Mouse (Mus musculus) hindbrain, embryonic 14.5 days (tissue): ENCODE measurements around the gene BC024978. TPM values are rescaled to one million over a fixed set of nuclear protein-coding genes. Genes with fewer than 3 reads are reported as not detected.

Source experiments
- ATAC-seq: fragments of 200-750 bp; cut with Nextera tagmentation; 2 replicates; pipeline ENCODE4 v1.8.0; 2017; ENCODE audit warnings: moderate number of reproducible peaks, mild to moderate bottlenecking, moderate TSS enrichment, moderate library complexity; ENCODE audit not compliant: low FRiP score
- DNase-seq: peaks from one replicate; pipeline ENCODE4 v3.0.0-alpha.2; 2015; ENCODE audit warnings: low spot score
- H3K27ac ChIP-seq: fragments of 300-500 bp; sonication (generic); 2 replicates; pipeline ENCODE4 v1.5.1; 2014; ENCODE audit warnings: mild to moderate bottlenecking, moderate library complexity
- H3K27me3 ChIP-seq: fragments of 300-500 bp; sonication (generic); 2 replicates; pipeline ENCODE4 v1.6.1; 2014; ENCODE audit warnings: mild to moderate bottlenecking, low read length, mixed read lengths; ENCODE audit not compliant: control insufficient read depth, insufficient read depth
- H3K36me3 ChIP-seq: fragments of 300-500 bp; sonication (generic); replicated peaks from 2 replicates; pipeline ENCODE4 v1.6.1; 2014; ENCODE audit not compliant: control insufficient read depth, insufficient read depth
- H3K4me1 ChIP-seq: fragments of 300-500 bp; sonication (generic); replicated peaks from 2 replicates; pipeline ENCODE4 v1.6.1; 2014; ENCODE audit warnings: antibody characterized with exemption, low read length, mixed read lengths; ENCODE audit not compliant: control insufficient read depth, insufficient read depth
- H3K4me2 ChIP-seq: fragments of 300-500 bp; sonication (generic); replicated peaks from 2 replicates; pipeline ENCODE4 v1.6.1; 2014; ENCODE audit warnings: mild to moderate bottlenecking, moderate library complexity
- H3K4me3 ChIP-seq: fragments of 300-500 bp; sonication (generic); replicated peaks from 2 replicates; pipeline ENCODE4 v1.5.1; 2014; ENCODE audit warnings: mild to moderate bottlenecking, low read length
- H3K9ac ChIP-seq: fragments of 300-500 bp; sonication (generic); 2 replicates; pipeline ENCODE4 v1.6.1; 2014
- H3K9me3 ChIP-seq: fragments of 300-500 bp; sonication (generic); 2 replicates; pipeline ENCODE4 v1.6.1; 2016; ENCODE audit warnings: low read length; ENCODE audit not compliant: control insufficient read depth
- WGBS: fragments of 180-500 bp; shearing (Covaris S2); extraction: QIAGEN DNeasy Blood & Tissue Kit; methylation state at CpG from one replicate; pipeline ENCODE4 v1.1.7; 2014; 5-methylcytosine and 5-hydroxymethylcytosine counted together
- polyA plus RNA-seq: library from polyadenylated mRNA; unstranded; fragments of >200 nt; fragmentation: Nextera tagmentation; extraction: Ambion mirVana; gene quantifications from 2 replicates; pipeline ENCODE4 v1.2.1, GENCODE M21; 2014

Gene BC024978
- polyA plus RNA-seq, 1 experiment from 2014 or later: 3.4 TPM

DNA sequence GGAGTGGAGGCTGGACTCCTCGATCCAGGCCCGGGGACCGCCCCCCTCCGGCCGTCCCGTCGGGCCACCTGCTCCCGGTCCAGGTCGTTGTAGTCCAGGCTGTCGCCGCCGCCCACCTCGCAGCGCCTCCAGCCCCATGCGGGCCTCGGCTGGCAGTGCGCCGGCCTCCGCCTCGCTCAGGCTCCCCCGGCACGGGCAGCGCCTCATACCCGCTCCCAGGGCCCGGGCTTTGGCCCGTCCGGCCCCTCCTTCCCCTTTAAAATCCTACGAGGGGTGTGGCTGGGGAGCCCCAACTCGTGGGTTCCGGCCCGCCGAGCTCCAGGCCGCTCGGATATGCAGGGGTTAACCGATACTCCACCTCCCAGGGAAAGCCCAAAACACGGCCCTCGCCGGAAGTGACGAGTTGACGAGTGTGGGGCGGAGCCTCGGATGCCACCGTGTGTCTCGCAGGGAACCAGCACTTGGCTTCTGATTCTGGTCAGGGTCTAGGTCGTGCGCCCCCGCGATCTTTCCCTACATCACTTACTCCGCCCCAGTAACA is 32.8 kb downstream of the BC024978 start, which contains the start of gene Itpkc:
TSS of gene Itpkc (minus strand) at position 381 of the 541 bp plus-strand sequence.
- Histone ChIP-seq H3K4me2 (peak within 1 kb of the TSS; percentile 92), H3K9me3 (no peaks in the 10 kb centered on the region), H3K27ac (peak within 1 kb of the TSS; percentile 81), H3K9ac (peak within 1 kb of the TSS; percentile 71), H3K4me3 (peak within 1 kb of the TSS; percentile 54), H3K4me1 (peaks cover 46% of the 10 kb centered on the region), H3K36me3 (0 out of 2 replicates have a peak, but pooled peaks cover 2% of the 10 kb centered on the region), H3K27me3 (no peaks in the 10 kb centered on the region)
- under 1% methylated on average over 49 of the region's 49 CpGs for WGBS
- peak; percentile 97 for DNase-seq
- peak; percentile 82 for ATAC-seq

DNA sequence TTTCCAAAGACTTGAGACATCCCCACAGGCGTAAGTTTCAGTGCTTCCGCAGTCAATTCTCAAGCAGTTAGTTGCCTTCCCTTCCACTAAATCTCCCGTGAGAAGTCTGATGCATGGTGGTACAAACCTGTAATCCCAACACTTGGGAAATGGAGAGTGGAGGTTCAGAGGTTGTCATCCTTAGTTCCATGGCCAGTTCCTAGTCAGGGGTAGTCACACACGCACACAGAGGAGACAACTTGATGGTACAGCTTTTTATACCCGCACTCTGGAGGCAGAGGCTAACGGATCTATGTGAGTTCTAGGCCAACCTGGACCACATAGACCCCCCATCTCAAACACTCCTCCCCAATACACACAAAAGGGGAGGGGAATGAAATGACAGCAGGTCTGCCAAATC is 33.3 kb downstream of the BC024978 start:
- Histone ChIP-seq H3K27ac (peak overlapping the region; percentile 81), H3K27me3 (no peaks in the 10 kb centered on the region), H3K4me2 (peak overlapping the region; percentile 92), H3K36me3 (0 out of 2 replicates have a peak, but pooled peaks cover 2% of the 10 kb centered on the region), H3K4me3 (peak overlapping the region; percentile 54), H3K9me3 (no peaks in the 10 kb centered on the region), H3K9ac (peak overlapping the region; percentile 71), H3K4me1 (peaks cover 48% of the 10 kb centered on the region)
- ATAC-seq (no peak), DNase-seq (no peak)
- 15% methylated on average over 6 of the region's 6 CpGs for WGBS

DNA sequence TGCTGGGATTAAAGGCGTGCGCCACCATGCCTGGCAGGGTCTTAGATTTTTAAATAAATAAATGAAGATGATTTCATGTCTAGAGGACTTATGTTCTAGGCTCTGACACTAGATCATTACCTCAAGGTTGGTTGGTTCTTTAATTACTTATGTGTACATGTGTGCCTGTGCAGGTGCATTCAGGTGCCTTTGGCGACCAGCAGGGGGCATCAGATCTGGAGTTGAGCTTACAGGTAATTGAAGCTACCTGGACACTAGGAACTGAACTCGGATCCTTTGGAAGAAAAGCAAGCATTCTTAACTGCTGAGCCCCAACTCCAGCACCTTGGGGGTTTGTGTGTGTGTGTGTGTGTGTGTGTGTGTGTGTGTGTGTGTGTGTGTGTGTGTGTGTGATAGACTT is 35.2 kb downstream of the BC024978 start:
- Histone ChIP-seq H3K4me2 (no peak overlapping the region), H3K4me1 (peaks cover 35% of the 10 kb centered on the region), H3K27me3 (no peaks in the 10 kb centered on the region), H3K9me3 (no peaks in the 10 kb centered on the region), H3K27ac (no peak overlapping the region), H3K36me3 (no peaks in the 10 kb centered on the region), H3K4me3 (no peak overlapping the region), H3K9ac (no peak overlapping the region)
- ATAC-seq (no peak), DNase-seq (no peak)
- WGBS: 82% methylated on average over 4 of the region's 4 CpGs

DNA sequence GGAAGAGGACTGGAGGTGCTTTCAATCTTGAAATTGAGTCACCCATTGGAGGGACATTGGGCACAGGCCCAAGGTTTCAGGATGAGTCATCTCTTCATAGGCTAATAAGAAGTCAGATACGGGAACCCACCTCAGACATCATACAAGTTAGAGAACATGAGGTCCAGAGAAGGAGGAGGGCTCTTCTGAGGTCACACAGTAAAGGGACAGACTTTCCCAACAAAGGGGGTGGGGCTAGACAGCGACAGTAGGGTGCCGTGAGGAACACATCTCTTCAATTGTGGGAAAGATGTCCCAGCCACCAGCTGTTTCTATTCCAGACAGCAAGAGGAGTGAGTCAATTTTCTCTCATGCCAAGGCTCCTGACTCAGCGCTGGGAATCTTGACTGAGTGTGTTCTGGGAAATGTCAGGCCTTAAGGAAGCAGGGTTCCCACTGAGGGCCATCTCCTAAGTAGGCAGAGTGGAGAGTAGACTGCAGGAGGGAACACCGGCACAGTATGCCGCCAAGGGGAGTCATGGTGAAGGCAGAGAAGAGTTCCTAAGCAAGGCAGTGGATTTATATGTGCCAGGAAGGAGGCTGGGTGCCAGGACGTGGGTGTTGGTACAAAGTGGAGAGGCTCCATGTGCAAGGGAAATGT is 36.2 kb downstream of the BC024978 start:
- ATAC-seq (no peak), DNase-seq (no peak)
- Histone ChIP-seq H3K27me3 (no peaks in the 10 kb centered on the region), H3K4me2 (no peak overlapping the region), H3K4me1 (peaks cover 24% of the 10 kb centered on the region), H3K4me3 (no peak overlapping the region), H3K27ac (no peak overlapping the region), H3K36me3 (no peaks in the 10 kb centered on the region), H3K9ac (no peak overlapping the region), H3K9me3 (no peaks in the 10 kb centered on the region)
- 73% methylated on average over 7 of the region's 7 CpGs for WGBS

DNA sequence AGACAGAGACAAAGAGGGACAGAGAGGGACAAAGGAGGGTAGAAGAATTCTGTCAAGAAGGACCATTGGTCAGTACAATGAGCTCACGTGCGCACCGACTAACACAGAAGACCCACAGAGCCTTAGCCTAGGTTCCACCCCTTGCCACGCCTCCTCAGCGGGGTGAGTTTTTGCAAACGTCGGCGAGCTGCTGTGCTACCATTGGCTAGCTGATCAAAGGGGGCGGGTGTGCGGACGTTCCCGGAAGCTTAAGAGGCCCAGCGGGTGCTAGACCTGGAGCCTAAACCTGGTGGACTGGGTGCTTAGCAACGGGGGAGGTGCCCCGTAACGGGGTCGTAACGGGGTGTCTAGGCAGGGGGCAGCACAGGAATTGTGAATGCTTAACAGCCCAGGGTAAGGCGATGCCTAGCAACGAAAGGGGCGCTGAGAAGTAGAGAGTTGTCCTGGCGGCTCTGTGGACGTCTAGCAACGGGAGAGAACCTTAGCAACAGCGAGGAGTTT is 37.2 kb downstream of the BC024978 start, which contains the start of gene Coq8b:
TSS of gene Coq8b (plus strand) at position 243 of the 501 bp plus-strand sequence.
- peak; percentile 92 for ATAC-seq
- H3K4me1 ChIP-seq: peaks cover 17% of the 10 kb centered on the region
- H3K27ac ChIP-seq: peak within 1 kb of the TSS; percentile 89
- peak; percentile 91 for DNase-seq
- H3K9me3 ChIP-seq: no peaks in the 10 kb centered on the region
- H3K27me3 ChIP-seq: no peaks in the 10 kb centered on the region
- under 1% methylated on average over 25 of the region's 25 CpGs for WGBS
- peak within 1 kb of the TSS; percentile 79 for H3K4me2 ChIP-seq
- H3K4me3 ChIP-seq: peak within 1 kb of the TSS; percentile 54
- peak within 1 kb of the TSS; percentile 61 for H3K9ac ChIP-seq
- peaks cover 9% of the 10 kb centered on the region; the same call in 1 of the 2 replicates for H3K36me3 ChIP-seq

DNA sequence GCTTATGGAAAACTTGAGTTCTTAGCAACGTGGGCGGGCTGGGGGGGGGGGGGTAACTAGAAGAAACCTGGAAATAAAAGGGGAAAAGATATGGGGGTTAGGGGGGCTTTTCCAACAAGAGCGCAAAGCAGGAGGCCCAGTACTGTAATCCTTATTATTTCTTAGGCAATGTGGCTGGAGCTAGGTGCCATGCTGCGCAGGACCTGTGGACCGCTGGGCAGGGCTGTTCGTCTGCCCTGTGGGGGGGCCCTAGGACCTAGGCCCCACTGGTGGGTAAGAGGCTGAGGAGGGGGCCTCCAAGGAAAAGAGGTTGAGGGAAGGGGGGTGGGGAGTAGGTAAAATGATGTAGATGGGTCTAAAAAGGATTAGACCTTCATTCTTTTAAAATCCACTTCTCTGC is 37.7 kb downstream of the BC024978 start:
- Histone ChIP-seq H3K4me1 (peaks cover 17% of the 10 kb centered on the region), H3K36me3 (peaks cover 11% of the 10 kb centered on the region; the same call in 1 of the 2 replicates), H3K4me2 (peak overlapping the region; percentile 79), H3K4me3 (peak overlapping the region; percentile 54), H3K27ac (peak overlapping the region; percentile 89), H3K9me3 (no peaks in the 10 kb centered on the region), H3K9ac (peak overlapping the region; percentile 61), H3K27me3 (no peaks in the 10 kb centered on the region)
- no peak for DNase-seq
- WGBS: 3% methylated on average over 6 of the region's 6 CpGs
- ATAC-seq: peak; percentile 10; the same call in 1 of the 2 replicates

DNA sequence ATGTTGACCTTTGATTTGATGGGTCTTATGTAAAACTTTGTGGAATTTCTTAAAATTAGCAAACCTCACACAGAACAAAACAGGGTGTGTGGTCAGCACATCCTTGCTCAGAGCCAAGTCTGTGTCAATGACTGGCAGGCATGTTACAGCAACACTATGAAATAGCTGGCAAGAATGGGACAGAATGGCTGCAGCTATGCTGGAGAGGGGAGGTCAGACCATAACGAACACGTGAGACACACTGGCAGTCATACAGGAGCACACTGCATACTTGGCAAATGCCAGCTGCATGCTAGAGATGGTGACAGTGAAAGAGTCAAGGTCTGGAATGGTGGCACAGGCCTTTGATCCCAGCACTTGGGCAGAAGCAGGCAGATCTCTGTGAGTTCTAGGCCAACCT is 40.1 kb downstream of the BC024978 start:
- H3K9ac ChIP-seq: no peak overlapping the region
- H3K4me2 ChIP-seq: no peak overlapping the region
- no peak overlapping the region for H3K4me3 ChIP-seq
- 89% methylated on average over 2 of the region's 2 CpGs for WGBS
- no peaks in the 10 kb centered on the region for H3K9me3 ChIP-seq
- ATAC-seq (no peak), DNase-seq (no peak)
- no peak overlapping the region for H3K27ac ChIP-seq
- peaks cover 12% of the 10 kb centered on the region for H3K4me1 ChIP-seq
- H3K27me3 ChIP-seq: no peaks in the 10 kb centered on the region
- peaks cover 24% of the 10 kb centered on the region for H3K36me3 ChIP-seq

DNA sequence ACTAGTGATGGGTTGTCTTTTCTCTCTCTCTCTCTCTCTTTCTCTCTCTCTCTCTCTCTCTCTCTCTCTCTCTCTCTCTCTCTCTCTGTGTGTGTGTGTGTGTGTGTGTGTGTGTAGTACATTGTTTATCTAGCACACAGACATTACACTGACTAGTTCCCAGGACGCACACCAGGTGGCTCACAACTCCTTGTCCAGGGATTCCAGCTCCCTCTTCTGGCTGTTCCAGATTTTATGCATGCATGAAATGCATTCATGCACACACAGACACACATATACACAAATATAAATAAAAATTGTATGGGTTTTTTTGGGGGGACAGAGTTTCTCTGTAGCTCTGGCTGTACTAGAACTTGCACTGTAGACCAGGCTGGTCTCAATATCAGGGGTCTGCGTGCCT is 41.9 kb downstream of the BC024978 start:
- H3K4me1 ChIP-seq: peaks cover 12% of the 10 kb centered on the region
- H3K9ac ChIP-seq: no peak overlapping the region
- H3K27me3 ChIP-seq: no peaks in the 10 kb centered on the region
- H3K27ac ChIP-seq: no peak overlapping the region
- DNase-seq: no peak
- no peak overlapping the region for H3K4me2 ChIP-seq
- H3K4me3 ChIP-seq: no peak overlapping the region
- WGBS: 91% methylated on average over 2 of the region's 2 CpGs
- no peaks in the 10 kb centered on the region for H3K9me3 ChIP-seq
- ATAC-seq: no peak
- peaks cover 42% of the 10 kb centered on the region for H3K36me3 ChIP-seq

DNA sequence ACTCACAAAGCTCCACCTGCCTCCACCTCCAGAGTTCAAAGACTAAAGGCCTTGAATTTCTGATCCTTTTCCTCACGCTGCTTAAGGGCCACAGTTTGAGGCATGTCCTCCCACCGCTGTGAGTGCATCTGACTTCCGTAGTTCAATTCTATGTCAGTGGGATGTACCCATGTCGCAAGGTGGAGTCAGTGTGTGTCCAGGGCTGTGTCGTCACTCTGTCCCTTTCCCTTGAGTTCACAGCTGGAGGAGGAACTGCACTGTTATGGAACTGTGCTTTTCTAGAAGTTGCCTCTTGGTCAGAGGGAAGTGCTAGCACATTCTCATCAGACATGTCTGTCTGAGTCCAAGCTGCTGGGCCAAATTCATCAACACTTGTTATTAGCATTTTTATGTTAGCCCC is 43.0 kb downstream of the BC024978 start:
- peaks cover 9% of the 10 kb centered on the region for H3K4me1 ChIP-seq
- ATAC-seq (no peak), DNase-seq (no peak)
- no peak overlapping the region for H3K27ac ChIP-seq
- 95% methylated on average over 5 of the region's 5 CpGs for WGBS
- H3K36me3 ChIP-seq: peaks cover 53% of the 10 kb centered on the region
- no peak overlapping the region for H3K9ac ChIP-seq
- H3K27me3 ChIP-seq: no peaks in the 10 kb centered on the region
- H3K4me3 ChIP-seq: no peak overlapping the region
- no peaks in the 10 kb centered on the region for H3K9me3 ChIP-seq
- H3K4me2 ChIP-seq: no peak overlapping the region
